Mouse (Mus musculus) gastrocnemius, postnatal 36 days (tissue): ENCODE measurements at regions not wholly inside any gene's neighbourhood (a gene's known extent, or its start where the extent isn't known, plus 50 kb on each side); places are given as distances from the start of the nearest gene placed in this dataset.

ENCODE experiments used
- DNase-seq, 2 experiments: peaks; one replicate each; pipeline ENCODE4 v3.0.0; 2022
- intact Hi-C: fragments of 180-260 bp; cut with DNase I; formaldehyde crosslinking; loops from one replicate; pipeline ENCODE4 v1.15.1; 2025

- intact Hi-C loops, result no loop called here
- DNase-seq, result no peak
These were observed 134.8 kb upstream of the 4933436I01Rik start for GRCm38 (mm10) chrX:68056026-68056425.

GRCm38 (mm10) chrX:68043990-68044740 is 122.9 kb upstream of the 4933436I01Rik start:
- DNase-seq, result no peak
- intact Hi-C loops, result loop anchor here (10.0 kb wide), 1 partner anchor 49 kb away; no protein-coding TSS in a partner anchor
